Mouse (Mus musculus) duodenum, adult 2 months (tissue): ENCODE data around the gene Mypop. TPM values are rescaled to one million over a fixed set of nuclear protein-coding genes. Genes with fewer than 3 reads are reported as not detected.

Experiments used
- polyA plus RNA-seq: library from polyadenylated mRNA; depleted of rRNA; stranded (reverse); fragments of >200 nt; gene quantifications from 2 replicates; pipeline ENCODE4 v1.2.3, GENCODE M21; 2012; ENCODE audit warnings: low replicate concordance; rRNA removed

Gene Mypop
- polyA plus RNA-seq, result 3.6 and 3.9 TPM in 2 replicates

GRCm38 (mm10) chr7:18990601-18991295, at the start of gene Mypop:
TSS of gene Mypop (plus strand) at chr7:18991245.

GRCm38 (mm10) chr7:18987100-18987499, 3.9 kb upstream of the Mypop start, which contains the start of gene Nanos2:
TSS of gene Nanos2 (plus strand) at chr7:18987400.

GRCm38 (mm10) chr7:19003902-19004630, 13.0 kb downstream of the Mypop start, which contains the start of gene Irf2bp1:
TSS of gene Irf2bp1 (plus strand) at chr7:19004044.

GRCm38 (mm10) chr7:19023357-19023814, 32.3 kb downstream of the Mypop start, which contains the start of gene Foxa3:
TSS of gene Foxa3 (minus strand) at chr7:19023538.

GRCm38 (mm10) chr7:19024096-19024506, 33.1 kb downstream of the Mypop start, which contains the start of gene Sympk:
TSS of gene Sympk (plus strand) at chr7:19024377.

Other genes with a start within 250 kb of the Mypop start
- not detected in 2 replicates for gene Psg19, start 192.7 kb upstream of the Mypop start, polyA plus RNA-seq
- 0.06 and 0.28 TPM in 2 replicates for gene Psg17, start 169.6 kb upstream of the Mypop start, polyA plus RNA-seq
- gene Mill2, start 151.3 kb upstream of the Mypop start, polyA plus RNA-seq, result 1.4 and 2.9 TPM in 2 replicates
- 561 and 1,240 TPM in 2 replicates for gene Pglyrp1, start 119.9 kb upstream of the Mypop start, polyA plus RNA-seq
- 19.3 and 30.1 TPM in 2 replicates for gene Ccdc61, start 80.8 kb upstream of the Mypop start, polyA plus RNA-seq
- 0.37 and 0.51 TPM in 2 replicates for gene Nova2, start 65.4 kb upstream of the Mypop start, polyA plus RNA-seq
- gene Nanos2, start 3.8 kb upstream of the Mypop start, polyA plus RNA-seq, result not detected in 2 replicates
- gene Irf2bp1, start 12.8 kb downstream of the Mypop start, polyA plus RNA-seq, result 23.6 and 38.4 TPM in 2 replicates
- 18.5 and 24.2 TPM in 2 replicates for gene Foxa3, start 32.3 kb downstream of the Mypop start, polyA plus RNA-seq
- gene Sympk, start 33.1 kb downstream of the Mypop start, polyA plus RNA-seq, result 66.3 and 76.2 TPM in 2 replicates
- 0.05 TPM in 1 of 2 replicates, not detected in the other for gene Rsph6a, start 63.4 kb downstream of the Mypop start, polyA plus RNA-seq
- 16.6 and 18.3 TPM in 2 replicates for gene Dmwd, start 85.0 kb downstream of the Mypop start, polyA plus RNA-seq
- gene Dmpk, start 92.6 kb downstream of the Mypop start, polyA plus RNA-seq, result 422 and 649 TPM in 2 replicates
- gene Six5, start 103.3 kb downstream of the Mypop start, polyA plus RNA-seq, result 15.0 and 23.1 TPM in 2 replicates
- gene Gm4969, start 127.1 kb downstream of the Mypop start, polyA plus RNA-seq, result not detected in 2 replicates
- gene Fbxo46, start 128.6 kb downstream of the Mypop start, polyA plus RNA-seq, result 8.6 and 15.0 TPM in 2 replicates
- gene Qpctl, start 158.0 kb downstream of the Mypop start, polyA plus RNA-seq, result 6.5 and 11.2 TPM in 2 replicates
- gene Snrpd2, start 158.5 kb downstream of the Mypop start, polyA plus RNA-seq, result 6.2 and 7.1 TPM in 2 replicates
- 0.63 and 0.77 TPM in 2 replicates for gene Gipr, start 174.9 kb downstream of the Mypop start, polyA plus RNA-seq
- 20.3 and 22.0 TPM in 2 replicates for gene Eml2, start 185.2 kb downstream of the Mypop start, polyA plus RNA-seq
- gene Gpr4, start 221.3 kb downstream of the Mypop start, polyA plus RNA-seq, result 5.1 and 6.3 TPM in 2 replicates
- gene Opa3, start 237.1 kb downstream of the Mypop start, polyA plus RNA-seq, result 24.2 and 25.9 TPM in 2 replicates